Mouse (Mus musculus): Measurements from ENCODE around the gene Phf21a. TPM values are rescaled to one million over a fixed set of nuclear protein-coding genes. Genes with fewer than 3 reads are reported as not detected.

The Phf21a gene
- total and polyA plus RNA-seq, 3 experiments = 8.8 to 76.4 (median 26.8) TPM

DNA sequence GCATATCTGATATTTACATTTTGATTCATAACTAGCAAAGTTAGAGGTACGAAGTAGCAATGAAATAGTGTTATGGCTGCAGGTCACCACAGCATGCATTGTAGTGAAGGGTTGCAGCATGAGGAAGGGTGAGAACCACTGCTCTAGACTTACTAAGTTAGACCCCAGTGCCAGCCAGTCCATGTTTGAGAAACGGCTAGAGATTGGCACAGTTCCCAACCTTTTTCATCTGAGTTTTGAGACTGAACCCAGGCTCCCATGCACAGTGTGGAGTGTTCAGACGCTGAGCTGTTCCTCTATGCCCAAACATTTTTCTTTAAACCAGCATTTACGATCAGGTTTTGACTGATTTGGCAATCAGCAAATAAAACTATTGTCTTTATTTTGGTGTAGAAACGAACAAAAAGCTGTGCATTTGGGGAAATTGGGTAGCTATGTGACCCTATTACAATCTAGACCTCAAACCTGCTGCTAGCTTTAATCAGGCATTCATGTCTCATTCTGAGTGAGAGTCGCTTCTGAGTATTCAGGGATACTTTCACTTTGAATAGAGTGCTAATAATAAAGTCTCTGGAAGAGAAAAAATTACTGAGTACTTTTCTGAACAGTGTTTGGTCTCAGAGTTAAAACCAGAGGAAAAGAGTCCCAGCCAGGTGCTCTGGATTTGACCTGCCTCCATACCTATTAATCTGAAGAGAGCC lies 180.3 kb downstream of the Phf21a start:
- no peak overlapping the region for H3K4me3 ChIP-seq (ENCODE audit: low read depth, low read length)
- peaks cover 2% of the 10 kb centered on the region for H3K36me3 ChIP-seq (replicated peaks)
- H3K9me3 ChIP-seq (replicated peaks) = no peaks in the 10 kb centered on the region
- H3K27me3 ChIP-seq (ENCODE audit: insufficient read depth, low read length) = no peaks in the 10 kb centered on the region
- TF ChIP-seq POLR2AphosphoS5 (IDR thresholded peaks at IDR 0.05; ENCODE audit: insufficient replicate concordance, low read depth, low read length) = no peak
- TF ChIP-seq GATA2 (IDR thresholded peaks at IDR 0.05; ENCODE audit: borderline replicate concordance, low read depth, low read length) = no peak
- TF ChIP-seq GATA1 (IDR thresholded peaks at IDR 0.05; ENCODE audit: borderline replicate concordance, low read length) = no peak
- TF ChIP-seq TAL1 (conservative IDR thresholded peaks at IDR 0.05; ENCODE audit: low read depth, low read length) = no peak
- no peak for TF ChIP-seq CTCF (IDR thresholded peaks at IDR 0.05; ENCODE audit: low read depth, low read length)
- DNase-seq (ENCODE audit: low spot score) (no peak), ATAC-seq (ENCODE audit: extremely low read depth, insufficient number of reproducible peaks, low FRiP score, poor library complexity, severe bottlenecking) (no peak)
- peaks cover 2% of the 10 kb centered on the region; the same call in 1 of the 2 replicates for H3K4me1 ChIP-seq (ENCODE audit: insufficient read depth, low read depth, low read length)

DNA sequence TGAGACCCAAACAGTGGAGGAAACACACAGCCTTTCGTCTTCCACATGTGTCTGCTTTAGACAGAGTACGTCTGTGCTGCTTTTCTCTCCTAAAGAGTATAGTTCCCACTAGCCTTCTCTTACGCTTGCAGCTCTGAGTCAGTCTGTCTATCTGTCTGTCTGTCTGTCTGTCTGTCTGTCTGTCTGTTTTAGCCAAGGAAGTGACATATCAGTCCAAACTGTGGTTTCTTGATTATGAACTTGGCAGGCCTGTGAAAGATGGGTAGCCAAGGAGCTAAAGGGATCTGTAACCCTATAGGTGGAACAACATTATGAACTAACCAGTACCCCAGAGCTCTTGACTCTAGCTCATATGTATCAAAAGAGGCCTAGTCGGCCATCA lies 180.9 kb downstream of the Phf21a start:
- TF ChIP-seq GATA2 (IDR thresholded peaks at IDR 0.05; ENCODE audit: borderline replicate concordance, low read depth, low read length) (no peak), POLR2AphosphoS5 (IDR thresholded peaks at IDR 0.05; ENCODE audit: insufficient replicate concordance, low read depth, low read length) (no peak), CTCF (IDR thresholded peaks at IDR 0.05; ENCODE audit: low read depth, low read length) (no peak), GATA1 (IDR thresholded peaks at IDR 0.05; ENCODE audit: borderline replicate concordance, low read length) (no peak), TAL1 (conservative IDR thresholded peaks at IDR 0.05; ENCODE audit: low read depth, low read length) (no peak)
- no peaks in the 10 kb centered on the region for H3K9me3 ChIP-seq (replicated peaks)
- no peak overlapping the region for H3K4me3 ChIP-seq (ENCODE audit: low read depth, low read length)
- H3K27me3 ChIP-seq (ENCODE audit: insufficient read depth, low read length) = no peaks in the 10 kb centered on the region
- H3K36me3 ChIP-seq (replicated peaks) = peaks cover 2% of the 10 kb centered on the region
- ATAC-seq (ENCODE audit: extremely low read depth, insufficient number of reproducible peaks, low FRiP score, poor library complexity, severe bottlenecking) (no peak), DNase-seq (ENCODE audit: low spot score) (no peak)
- H3K4me1 ChIP-seq (ENCODE audit: insufficient read depth, low read depth, low read length) = peaks cover 2% of the 10 kb centered on the region; the same call in 1 of the 2 replicates

GRCm38 (mm10) chr2:92277787-92278186 lies 184.9 kb downstream of the Phf21a start:
- ATAC-seq (ENCODE audit: extremely low read depth, insufficient number of reproducible peaks, low FRiP score, poor library complexity, severe bottlenecking) (no peak), DNase-seq (ENCODE audit: low spot score) (no peak)
- Histone ChIP-seq H3K4me3 (ENCODE audit: low read depth, low read length) (no peak overlapping the region), H3K27me3 (ENCODE audit: insufficient read depth, low read length) (no peaks in the 10 kb centered on the region), H3K4me1 (ENCODE audit: insufficient read depth, low read depth, low read length) (peaks cover 2% of the 10 kb centered on the region; the same call in 1 of the 2 replicates), H3K9me3 (replicated peaks) (no peaks in the 10 kb centered on the region), H3K36me3 (replicated peaks) (no peaks in the 10 kb centered on the region)
- TF ChIP-seq TAL1 (conservative IDR thresholded peaks at IDR 0.05; ENCODE audit: low read depth, low read length) (no peak), GATA2 (IDR thresholded peaks at IDR 0.05; ENCODE audit: borderline replicate concordance, low read depth, low read length) (no peak), POLR2AphosphoS5 (IDR thresholded peaks at IDR 0.05; ENCODE audit: insufficient replicate concordance, low read depth, low read length) (no peak), CTCF (IDR thresholded peaks at IDR 0.05; ENCODE audit: low read depth, low read length) (no peak), GATA1 (IDR thresholded peaks at IDR 0.05; ENCODE audit: borderline replicate concordance, low read length) (no peak)

GRCm38 (mm10) chr2:92278663-92279062 lies 185.7 kb downstream of the Phf21a start:
- no peaks in the 10 kb centered on the region for H3K27me3 ChIP-seq (ENCODE audit: insufficient read depth, low read length)
- DNase-seq (ENCODE audit: low spot score) (no peak), ATAC-seq (ENCODE audit: extremely low read depth, insufficient number of reproducible peaks, low FRiP score, poor library complexity, severe bottlenecking) (no peak)
- TF ChIP-seq TAL1 (conservative IDR thresholded peaks at IDR 0.05; ENCODE audit: low read depth, low read length) = no peak
- no peak for TF ChIP-seq GATA2 (IDR thresholded peaks at IDR 0.05; ENCODE audit: borderline replicate concordance, low read depth, low read length)
- no peak for TF ChIP-seq CTCF (IDR thresholded peaks at IDR 0.05; ENCODE audit: low read depth, low read length)
- TF ChIP-seq GATA1 (IDR thresholded peaks at IDR 0.05; ENCODE audit: borderline replicate concordance, low read length) = no peak
- TF ChIP-seq POLR2AphosphoS5 (IDR thresholded peaks at IDR 0.05; ENCODE audit: insufficient replicate concordance, low read depth, low read length) = no peak
- H3K4me1 ChIP-seq (ENCODE audit: insufficient read depth, low read depth, low read length) = peaks cover under 1% of the 10 kb centered on the region; the same call in 1 of the 2 replicates
- no peaks in the 10 kb centered on the region for H3K9me3 ChIP-seq (replicated peaks)
- no peak overlapping the region for H3K4me3 ChIP-seq (ENCODE audit: low read depth, low read length)
- H3K36me3 ChIP-seq (replicated peaks) = no peaks in the 10 kb centered on the region

GRCm38 (mm10) chr2:92279398-92279797 lies 186.5 kb downstream of the Phf21a start:
- no peak for DNase-seq (ENCODE audit: low spot score)
- Histone ChIP-seq H3K27me3 (ENCODE audit: insufficient read depth, low read length) (no peaks in the 10 kb centered on the region), H3K4me3 (ENCODE audit: low read depth, low read length) (no peak overlapping the region), H3K4me1 (ENCODE audit: insufficient read depth, low read depth, low read length) (no peaks in the 10 kb centered on the region), H3K9me3 (replicated peaks) (no peaks in the 10 kb centered on the region), H3K36me3 (replicated peaks) (no peaks in the 10 kb centered on the region)
- TF ChIP-seq POLR2AphosphoS5 (IDR thresholded peaks at IDR 0.05; ENCODE audit: insufficient replicate concordance, low read depth, low read length) (no peak), TAL1 (conservative IDR thresholded peaks at IDR 0.05; ENCODE audit: low read depth, low read length) (no peak), GATA1 (IDR thresholded peaks at IDR 0.05; ENCODE audit: borderline replicate concordance, low read length) (no peak), GATA2 (IDR thresholded peaks at IDR 0.05; ENCODE audit: borderline replicate concordance, low read depth, low read length) (no peak), CTCF (IDR thresholded peaks at IDR 0.05; ENCODE audit: low read depth, low read length) (no peak)
- ATAC-seq (ENCODE audit: extremely low read depth, insufficient number of reproducible peaks, low FRiP score, poor library complexity, severe bottlenecking) = no peak

DNA sequence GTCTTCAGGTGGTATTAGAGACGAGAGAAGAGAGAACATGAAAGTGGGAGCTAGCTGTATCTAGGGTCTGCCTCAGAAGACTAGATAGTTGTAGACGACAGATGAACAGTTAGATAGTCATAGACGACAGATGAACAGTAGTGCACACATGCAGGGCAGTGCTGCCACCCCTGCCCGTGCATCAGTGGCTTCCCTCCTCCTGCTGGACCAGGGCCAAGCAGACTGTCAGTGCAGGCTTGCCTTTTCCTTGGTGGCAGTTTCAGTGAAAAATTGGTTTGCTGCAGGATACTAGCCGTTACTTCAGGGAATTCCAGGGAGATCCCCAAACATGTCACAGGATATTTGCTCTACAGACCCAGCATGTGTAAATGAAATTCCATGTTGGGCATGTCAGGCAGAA lies 192.7 kb downstream of the Phf21a start:
- H3K4me1 ChIP-seq (ENCODE audit: insufficient read depth, low read depth, low read length) = no peaks in the 10 kb centered on the region
- DNase-seq (ENCODE audit: low spot score) (no peak), ATAC-seq (ENCODE audit: extremely low read depth, insufficient number of reproducible peaks, low FRiP score, poor library complexity, severe bottlenecking) (no peak)
- H3K4me3 ChIP-seq (ENCODE audit: low read depth, low read length) = no peak overlapping the region
- TF ChIP-seq CTCF (IDR thresholded peaks at IDR 0.05; ENCODE audit: low read depth, low read length) (no peak), TAL1 (conservative IDR thresholded peaks at IDR 0.05; ENCODE audit: low read depth, low read length) (no peak), POLR2AphosphoS5 (IDR thresholded peaks at IDR 0.05; ENCODE audit: insufficient replicate concordance, low read depth, low read length) (no peak), GATA2 (IDR thresholded peaks at IDR 0.05; ENCODE audit: borderline replicate concordance, low read depth, low read length) (no peak), GATA1 (IDR thresholded peaks at IDR 0.05; ENCODE audit: borderline replicate concordance, low read length) (no peak)
- H3K27me3 ChIP-seq (ENCODE audit: insufficient read depth, low read length) = no peaks in the 10 kb centered on the region; the same call in 1 of the 2 replicates
- no peaks in the 10 kb centered on the region for H3K36me3 ChIP-seq (replicated peaks)
- H3K9me3 ChIP-seq (replicated peaks) = no peaks in the 10 kb centered on the region

Measured in G1E (cell line).